Comparison of ENCODE assay signal across 13 mouse cellular contexts in genomic region chr4:55145968-55146367, GRCm38 (mm10).
DNase-seq lines count a peak whose midpoint lies in the region; ATAC-seq lines count a peak whose summit lies in the region.
"Had no signal": no experiment of that assay in that cellular context is flagged by ENCODE, and none has a peak within 500 bp of the region (broad histone marks: within the 10 kb centered on the region; RNA-seq: fewer than 3 reads in every experiment).

No protein-coding gene starts in this region.

- DNase-seq in heart, adult 11 months, result peak; percentile 48
- DNase-seq in heart, postnatal 4 days, result no peak
- DNase-seq in neural tube, embryonic 10.5 days (ENCODE audit: extremely low spot score, low spot score), result peak; percentile 16
- DNase-seq in thymus, postnatal 14 days, result no peak
- DNase-seq in natural killer cell, adult 2 months (ENCODE audit: low spot score in 2 of 2), result no peak
- DNase-seq in testis, postnatal 10 days (ENCODE audit: low spot score), result no peak
- DNase-seq: adrenal gland, postnatal 36 days; gastrocnemius, postnatal 14 days; kidney, adult 9 months had no signal

- H3K4me3 ChIP-seq in neural tube, embryonic 15.5 days (replicated peaks), result no peak overlapping the region
- no peak overlapping the region for H3K4me3 ChIP-seq in forebrain, embryonic 16.5 days (replicated peaks; ENCODE audit: low read length)
- H3K4me3 ChIP-seq: lung, embryonic 15.5 days had no signal

- H3K9me3 ChIP-seq in neural tube, embryonic 15.5 days (replicated peaks), result no peaks in the 10 kb centered on the region
- no peaks in the 10 kb centered on the region for H3K9me3 ChIP-seq in forebrain, embryonic 16.5 days (ENCODE audit: control insufficient read depth, low read length)
- H3K9me3 ChIP-seq: lung, embryonic 15.5 days had no signal

- ATAC-seq in neural tube, embryonic 15.5 days (ENCODE audit: low FRiP score), result no peak
- ATAC-seq in forebrain, embryonic 16.5 days, result peak; percentile 85

- no peak overlapping the region for H3K9ac ChIP-seq in neural tube, embryonic 15.5 days (replicated peaks)
- H3K9ac ChIP-seq in forebrain, embryonic 16.5 days (replicated peaks; ENCODE audit: low read depth, low read length), result no peak overlapping the region
- H3K9ac ChIP-seq: lung, embryonic 15.5 days had no signal

- 0 out of 2 replicates have a peak, but pooled peaks cover 6% of the 10 kb centered on the region for H3K4me1 ChIP-seq in neural tube, embryonic 15.5 days
- H3K4me1 ChIP-seq in forebrain, embryonic 16.5 days (replicated peaks; ENCODE audit: control insufficient read depth, insufficient read depth, low read length), result peaks cover 5% of the 10 kb centered on the region; the same call in 1 of the 2 replicates
- H3K4me1 ChIP-seq: lung, embryonic 15.5 days had no signal

- no peak overlapping the region for H3K27ac ChIP-seq in neural tube, embryonic 15.5 days (replicated peaks)
- H3K27ac ChIP-seq in forebrain, embryonic 16.5 days (ENCODE audit: low read length), result peak overlapping the region; percentile 49
- H3K27ac ChIP-seq: lung, embryonic 15.5 days; stomach, postnatal 0 days had no signal

- no peaks in the 10 kb centered on the region for H3K36me3 ChIP-seq in neural tube, embryonic 15.5 days
- no peaks in the 10 kb centered on the region for H3K36me3 ChIP-seq in forebrain, embryonic 16.5 days (ENCODE audit: control insufficient read depth, insufficient read depth)
- H3K36me3 ChIP-seq: lung, embryonic 15.5 days had no signal

- no peak overlapping the region for H3K4me2 ChIP-seq in neural tube, embryonic 15.5 days
- no peak overlapping the region for H3K4me2 ChIP-seq in forebrain, embryonic 16.5 days (ENCODE audit: low read length)
- H3K4me2 ChIP-seq: lung, embryonic 15.5 days had no signal

- 23% methylated on average over 8 of the region's 8 CpGs for WGBS in neural tube, embryonic 15.5 days
- WGBS in forebrain, embryonic 16.5 days, result 40% methylated on average over 8 of the region's 8 CpGs

- H3K27me3 ChIP-seq in neural tube, embryonic 15.5 days (replicated peaks), result no peaks in the 10 kb centered on the region
- no peaks in the 10 kb centered on the region for H3K27me3 ChIP-seq in forebrain, embryonic 16.5 days (replicated peaks; ENCODE audit: control insufficient read depth, insufficient read depth, low read length)
- H3K27me3 ChIP-seq: lung, embryonic 15.5 days had no signal

Comparison
In these comparisons a context has a peak if more than half of its experiments do, and no peak if none do; other contexts are left out.
1. DNase-seq: peak in heart, adult 11 months (single experiment) and neural tube, embryonic 10.5 days (single experiment); none in heart, postnatal 4 days (single experiment), thymus, postnatal 14 days (single experiment), natural killer cell, adult 2 months (0 of 2) and testis, postnatal 10 days (single experiment).